ENCODE assay signal across 8 mouse cellular contexts in the genomic region with DNA sequence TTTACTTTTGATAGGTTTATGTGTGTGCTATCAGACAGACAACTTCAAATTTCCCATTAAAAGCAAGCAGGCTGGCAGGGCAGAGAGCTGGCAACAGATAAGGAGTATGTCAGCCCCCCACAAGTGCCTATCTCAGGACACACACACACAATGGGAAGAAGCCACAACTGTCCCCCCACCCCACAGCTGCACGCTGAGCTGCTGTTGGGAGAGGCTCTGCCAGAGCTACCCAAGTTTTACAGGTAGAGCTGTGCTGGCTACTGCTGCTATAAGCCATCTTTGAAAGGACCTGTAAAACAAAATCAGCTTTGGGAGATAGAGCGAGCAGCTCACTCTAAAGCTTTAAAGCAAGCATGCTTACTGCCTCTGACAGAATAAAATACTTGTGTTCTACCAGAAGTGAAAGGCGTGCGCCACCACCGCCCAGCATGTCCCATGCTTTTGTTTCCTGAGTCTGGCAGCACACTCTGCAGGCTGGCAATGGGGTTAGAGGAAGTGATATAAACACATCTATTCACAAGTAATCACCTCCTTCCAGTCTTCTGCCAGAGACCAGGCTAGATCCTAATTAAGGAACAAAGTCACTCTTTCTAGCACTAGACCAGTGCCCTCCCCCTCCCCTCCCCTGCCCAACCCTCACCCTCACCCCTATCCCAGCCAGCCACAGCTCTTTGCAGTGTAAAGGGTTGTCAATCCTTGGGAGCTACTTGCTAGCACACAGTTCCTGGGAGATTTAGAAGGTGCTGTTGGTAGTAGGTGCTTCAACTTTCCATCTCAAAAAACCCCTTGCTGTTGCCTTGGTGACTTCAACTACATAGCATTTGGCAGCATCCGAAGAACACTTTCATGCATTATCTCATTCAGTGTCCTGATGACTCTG. TPM values are rescaled to one million over a fixed set of nuclear protein-coding genes. Genes with fewer than 3 reads are reported as not detected.
A peak's percentile ranks its signal among the peaks of the same experiment; 100 is the strongest.
DNase-seq lines count a peak whose midpoint lies in the region; ATAC-seq lines count a peak whose summit lies in the region.

No protein-coding gene starts in this region.

- no peaks in the 10 kb centered on the region for H3K36me3 ChIP-seq in kidney, embryonic 15.5 days
- no peaks in the 10 kb centered on the region for H3K36me3 ChIP-seq in lung, embryonic 15.5 days
- no peaks in the 10 kb centered on the region for H3K36me3 ChIP-seq in stomach, embryonic 15.5 days

- DNase-seq in kidney, postnatal 14 days: no peak
- DNase-seq in brain, adult 2 months (ENCODE audit: low read depth, low spot score): peak; percentile 62
- DNase-seq in induced T-regulatory cell, adult 2 months (ENCODE audit: low read depth): peak; percentile 53
- no peak for DNase-seq in ovary, postnatal 14 days (ENCODE audit: low spot score)
- DNase-seq in testis, postnatal 14 days (ENCODE audit: low spot score): no peak

- no peak for ATAC-seq in kidney, embryonic 15.5 days (replicated peaks; ENCODE audit: low FRiP score)
- no peak for ATAC-seq in lung, embryonic 15.5 days (ENCODE audit: borderline replicate concordance, extremely low read depth, low FRiP score, low TSS enrichment)
- ATAC-seq in stomach, embryonic 15.5 days (ENCODE audit: insufficient read depth, low FRiP score, low read depth): peak; percentile 7; the same call in 1 of the 2 replicates

- H3K4me2 ChIP-seq in kidney, embryonic 15.5 days: no peak overlapping the region
- no peak overlapping the region for H3K4me2 ChIP-seq in lung, embryonic 15.5 days
- no peak overlapping the region for H3K4me2 ChIP-seq in stomach, embryonic 15.5 days

- H3K9ac ChIP-seq in kidney, embryonic 15.5 days: no peak overlapping the region
- H3K9ac ChIP-seq in lung, embryonic 15.5 days: no peak overlapping the region
- no peak overlapping the region for H3K9ac ChIP-seq in stomach, embryonic 15.5 days

- H3K9me3 ChIP-seq in kidney, embryonic 15.5 days (replicated peaks): no peaks in the 10 kb centered on the region
- no peaks in the 10 kb centered on the region for H3K9me3 ChIP-seq in lung, embryonic 15.5 days
- H3K9me3 ChIP-seq in stomach, embryonic 15.5 days: no peaks in the 10 kb centered on the region

- H3K27ac ChIP-seq in kidney, embryonic 15.5 days: peak overlapping the region; percentile 25
- H3K27ac ChIP-seq in lung, embryonic 15.5 days: peak overlapping the region; percentile 29; the same call in 1 of the 2 replicates
- H3K27ac ChIP-seq in stomach, embryonic 15.5 days: peak overlapping the region; percentile 83

- H3K4me3 ChIP-seq in kidney, embryonic 15.5 days (replicated peaks): no peak overlapping the region
- no peak overlapping the region for H3K4me3 ChIP-seq in lung, embryonic 15.5 days
- H3K4me3 ChIP-seq in stomach, embryonic 15.5 days (replicated peaks): no peak overlapping the region

- H3K27me3 ChIP-seq in kidney, embryonic 15.5 days: no peaks in the 10 kb centered on the region
- H3K27me3 ChIP-seq in lung, embryonic 15.5 days: no peaks in the 10 kb centered on the region
- H3K27me3 ChIP-seq in stomach, embryonic 15.5 days (replicated peaks): no peaks in the 10 kb centered on the region

- peaks cover 78% of the 10 kb centered on the region for H3K4me1 ChIP-seq in kidney, embryonic 15.5 days
- H3K4me1 ChIP-seq in lung, embryonic 15.5 days: peaks cover 53% of the 10 kb centered on the region
- H3K4me1 ChIP-seq in stomach, embryonic 15.5 days: peaks cover 55% of the 10 kb centered on the region

- 76% methylated on average over 6 of the region's 6 CpGs for whole genome bisulfite sequencing in kidney, embryonic 15.5 days
- WGBS in lung, embryonic 15.5 days: 56% methylated on average over 6 of the region's 6 CpGs
- 57% methylated on average over 6 of the region's 6 CpGs for WGBS in stomach, embryonic 15.5 days

RNA-seq across cellular contexts. Expression of a gene that starts 43.5 kb away (rescaled TPM):
- 20.5 and 22.3 TPM in 2 replicates for polyA plus RNA-seq in kidney, embryonic 15.5 days (2015; fragmentation: Nextera tagmentation; extraction: Ambion mirVana)
- polyA plus RNA-seq in lung, embryonic 15.5 days (2015; fragmentation: Nextera tagmentation; extraction: Ambion mirVana): 19.6 and 20.8 TPM in 2 replicates
- 26.7 and 28.6 TPM in 2 replicates for polyA plus RNA-seq in stomach, embryonic 15.5 days (2015; fragmentation: Nextera tagmentation; extraction: Ambion mirVana)

RNA-seq across cellular contexts. Expression of a gene that starts 51.5 kb away (rescaled TPM):
- polyA plus RNA-seq in kidney, embryonic 15.5 days (2015; fragmentation: Nextera tagmentation; extraction: Ambion mirVana): 37.5 and 40.4 TPM in 2 replicates
- polyA plus RNA-seq in lung, embryonic 15.5 days (2015; fragmentation: Nextera tagmentation; extraction: Ambion mirVana): 54.2 and 60.2 TPM in 2 replicates
- polyA plus RNA-seq in stomach, embryonic 15.5 days (2015; fragmentation: Nextera tagmentation; extraction: Ambion mirVana): 60.0 and 62.5 TPM in 2 replicates

Comparison
In these comparisons a context has a peak if more than half of its experiments do, and no peak if none do; other contexts are left out.
1. H3K27ac ChIP-seq: peak in every context shown above with its lines; median percentile 83 in stomach, embryonic 15.5 days; 29 in lung, embryonic 15.5 days; 25 in kidney, embryonic 15.5 days.
2. DNase-seq: peak in brain, adult 2 months (single experiment) and induced T-regulatory cell, adult 2 months (single experiment); none in kidney, postnatal 14 days (single experiment), ovary, postnatal 14 days (single experiment) and testis, postnatal 14 days (single experiment).